Mouse (Mus musculus): ENCODE measurements at regions not wholly inside any gene's neighbourhood (a gene's known extent, or its start where the extent isn't known, plus 50 kb on each side); places are given as distances from the start of the nearest gene placed in this dataset.

GRCm38 (mm10) chr1:186458099-186458637, 247.6 kb downstream of the Tgfb2 start:
- H3K4me2 ChIP-seq (ENCODE audit: low read length), result no peak overlapping the region
- no peak overlapping the region for H3K27ac ChIP-seq (ENCODE audit: low read depth, low read length)
- 26% methylated on average over 2 of the region's 2 CpGs for WGBS
- no peaks in the 10 kb centered on the region for H3K9me3 ChIP-seq (ENCODE audit: control insufficient read depth, low read length)
- no peaks in the 10 kb centered on the region for H3K36me3 ChIP-seq (ENCODE audit: control insufficient read depth, insufficient read depth, low read length)
- H3K9ac ChIP-seq (ENCODE audit: low read depth, low read length), result no peak overlapping the region
- H3K4me1 ChIP-seq (ENCODE audit: control insufficient read depth, insufficient read depth, low read depth, low read length), result no peaks in the 10 kb centered on the region
- no peak for ATAC-seq
- no peak overlapping the region for H3K4me3 ChIP-seq (ENCODE audit: low read length)
- no peaks in the 10 kb centered on the region for H3K27me3 ChIP-seq (replicated peaks; ENCODE audit: control insufficient read depth, insufficient read depth, low read length)

GRCm38 (mm10) chr1:186457098-186457497, 248.7 kb downstream of the Tgfb2 start:
- no peaks in the 10 kb centered on the region for H3K9me3 ChIP-seq (ENCODE audit: control insufficient read depth, low read length)
- H3K27me3 ChIP-seq (replicated peaks; ENCODE audit: control insufficient read depth, insufficient read depth, low read length), result no peaks in the 10 kb centered on the region
- no peak overlapping the region for H3K9ac ChIP-seq (ENCODE audit: low read depth, low read length)
- H3K4me2 ChIP-seq (ENCODE audit: low read length), result no peak overlapping the region
- H3K4me3 ChIP-seq (ENCODE audit: low read length), result no peak overlapping the region
- no peak for ATAC-seq
- WGBS, result 80% methylated on average over 8 of the region's 8 CpGs
- H3K4me1 ChIP-seq (ENCODE audit: control insufficient read depth, insufficient read depth, low read depth, low read length), result no peaks in the 10 kb centered on the region
- no peak overlapping the region for H3K27ac ChIP-seq (ENCODE audit: low read depth, low read length)
- H3K36me3 ChIP-seq (ENCODE audit: control insufficient read depth, insufficient read depth, low read length), result no peaks in the 10 kb centered on the region

- H3K4me1 ChIP-seq (ENCODE audit: control insufficient read depth, insufficient read depth, low read depth, low read length), result no peaks in the 10 kb centered on the region
- no peak overlapping the region for H3K9ac ChIP-seq (ENCODE audit: low read depth, low read length)
- H3K9me3 ChIP-seq (ENCODE audit: control insufficient read depth, low read length), result no peaks in the 10 kb centered on the region
- 97% methylated on average over 3 of the region's 3 CpGs for WGBS
- no peak overlapping the region for H3K4me3 ChIP-seq (ENCODE audit: low read length)
- H3K27me3 ChIP-seq (replicated peaks; ENCODE audit: control insufficient read depth, insufficient read depth, low read length), result no peaks in the 10 kb centered on the region
- H3K27ac ChIP-seq (ENCODE audit: low read depth, low read length), result no peak overlapping the region
- H3K36me3 ChIP-seq (ENCODE audit: control insufficient read depth, insufficient read depth, low read length), result no peaks in the 10 kb centered on the region
- ATAC-seq, result no peak
- no peak overlapping the region for H3K4me2 ChIP-seq (ENCODE audit: low read length)
These were observed 249.7 kb downstream of the Tgfb2 start for GRCm38 (mm10) chr1:186456131-186456530.

GRCm38 (mm10) chr1:186455177-186455660, 250.6 kb downstream of the Tgfb2 start:
- H3K4me2 ChIP-seq (ENCODE audit: low read length), result no peak overlapping the region
- ATAC-seq, result no peak
- no peaks in the 10 kb centered on the region for H3K27me3 ChIP-seq (replicated peaks; ENCODE audit: control insufficient read depth, insufficient read depth, low read length)
- no peak overlapping the region for H3K9ac ChIP-seq (ENCODE audit: low read depth, low read length)
- H3K27ac ChIP-seq (ENCODE audit: low read depth, low read length), result no peak overlapping the region
- H3K9me3 ChIP-seq (ENCODE audit: control insufficient read depth, low read length), result no peaks in the 10 kb centered on the region
- no peaks in the 10 kb centered on the region for H3K36me3 ChIP-seq (ENCODE audit: control insufficient read depth, insufficient read depth, low read length)
- H3K4me3 ChIP-seq (ENCODE audit: low read length), result no peak overlapping the region
- WGBS, result 85% methylated on average over 7 of the region's 7 CpGs
- no peaks in the 10 kb centered on the region for H3K4me1 ChIP-seq (ENCODE audit: control insufficient read depth, insufficient read depth, low read depth, low read length)

GRCm38 (mm10) chr1:186454393-186455085, 251.2 kb downstream of the Tgfb2 start:
- H3K4me2 ChIP-seq (ENCODE audit: low read length), result no peak overlapping the region
- ATAC-seq, result no peak
- WGBS, result 61% methylated on average over 4 of the region's 4 CpGs
- H3K27me3 ChIP-seq (replicated peaks; ENCODE audit: control insufficient read depth, insufficient read depth, low read length), result no peaks in the 10 kb centered on the region
- H3K36me3 ChIP-seq (ENCODE audit: control insufficient read depth, insufficient read depth, low read length), result no peaks in the 10 kb centered on the region
- no peak overlapping the region for H3K9ac ChIP-seq (ENCODE audit: low read depth, low read length)
- H3K4me3 ChIP-seq (ENCODE audit: low read length), result no peak overlapping the region
- H3K27ac ChIP-seq (ENCODE audit: low read depth, low read length), result no peak overlapping the region
- no peaks in the 10 kb centered on the region for H3K4me1 ChIP-seq (ENCODE audit: control insufficient read depth, insufficient read depth, low read depth, low read length)
- no peaks in the 10 kb centered on the region for H3K9me3 ChIP-seq (ENCODE audit: control insufficient read depth, low read length)

- peaks cover 2% of the 10 kb centered on the region; the same call in 1 of the 2 replicates for H3K4me1 ChIP-seq (ENCODE audit: control insufficient read depth, insufficient read depth, low read depth, low read length)
- no peaks in the 10 kb centered on the region for H3K27me3 ChIP-seq (replicated peaks; ENCODE audit: control insufficient read depth, insufficient read depth, low read length)
- no peak overlapping the region for H3K27ac ChIP-seq (ENCODE audit: low read depth, low read length)
- H3K9ac ChIP-seq (ENCODE audit: low read depth, low read length), result no peak overlapping the region
- no peaks in the 10 kb centered on the region for H3K36me3 ChIP-seq (ENCODE audit: control insufficient read depth, insufficient read depth, low read length)
- no peak overlapping the region for H3K4me2 ChIP-seq (ENCODE audit: low read length)
- ATAC-seq, result peak; percentile 70
- H3K9me3 ChIP-seq (ENCODE audit: control insufficient read depth, low read length), result no peaks in the 10 kb centered on the region
- no peak overlapping the region for H3K4me3 ChIP-seq (ENCODE audit: low read length)
- WGBS, result 42% methylated on average over 16 of the region's 16 CpGs
These were observed 256.7 kb downstream of the Tgfb2 start for GRCm38 (mm10) chr1:186448841-186449650.

- no peak overlapping the region for H3K4me2 ChIP-seq (ENCODE audit: low read length)
- no peak for ATAC-seq
- no peaks in the 10 kb centered on the region for H3K9me3 ChIP-seq (ENCODE audit: control insufficient read depth, low read length)
- H3K9ac ChIP-seq (ENCODE audit: low read depth, low read length), result no peak overlapping the region
- 83% methylated on average over 1 of the region's 1 CpGs for WGBS
- H3K36me3 ChIP-seq (ENCODE audit: control insufficient read depth, insufficient read depth, low read length), result no peaks in the 10 kb centered on the region
- H3K4me3 ChIP-seq (ENCODE audit: low read length), result no peak overlapping the region
- H3K27me3 ChIP-seq (replicated peaks; ENCODE audit: control insufficient read depth, insufficient read depth, low read length), result no peaks in the 10 kb centered on the region
- H3K4me1 ChIP-seq (ENCODE audit: control insufficient read depth, insufficient read depth, low read depth, low read length), result peaks cover 2% of the 10 kb centered on the region; the same call in 1 of the 2 replicates
- H3K27ac ChIP-seq (ENCODE audit: low read depth, low read length), result no peak overlapping the region
These were observed 258.3 kb downstream of the Tgfb2 start for GRCm38 (mm10) chr1:186447521-186447920.

GRCm38 (mm10) chr1:186444701-186445131, 261.1 kb downstream of the Tgfb2 start:
- Histone ChIP-seq H3K4me3 (ENCODE audit: low read length) (no peak overlapping the region), H3K4me2 (ENCODE audit: low read length) (no peak overlapping the region), H3K27ac (ENCODE audit: low read depth, low read length) (no peak overlapping the region), H3K27me3 (replicated peaks; ENCODE audit: control insufficient read depth, insufficient read depth, low read length) (no peaks in the 10 kb centered on the region), H3K9ac (ENCODE audit: low read depth, low read length) (no peak overlapping the region), H3K9me3 (ENCODE audit: control insufficient read depth, low read length) (no peaks in the 10 kb centered on the region), H3K36me3 (ENCODE audit: control insufficient read depth, insufficient read depth, low read length) (no peaks in the 10 kb centered on the region), H3K4me1 (ENCODE audit: control insufficient read depth, insufficient read depth, low read depth, low read length) (peaks cover 2% of the 10 kb centered on the region; the same call in 1 of the 2 replicates)
- 79% methylated on average over 5 of the region's 5 CpGs for WGBS
- ATAC-seq, result no peak

- Histone ChIP-seq H3K27ac (ENCODE audit: low read depth, low read length) (no peak overlapping the region), H3K4me2 (ENCODE audit: low read length) (no peak overlapping the region), H3K9me3 (ENCODE audit: control insufficient read depth, low read length) (no peaks in the 10 kb centered on the region), H3K4me1 (ENCODE audit: control insufficient read depth, insufficient read depth, low read depth, low read length) (no peaks in the 10 kb centered on the region), H3K4me3 (ENCODE audit: low read length) (no peak overlapping the region), H3K9ac (ENCODE audit: low read depth, low read length) (no peak overlapping the region), H3K27me3 (replicated peaks; ENCODE audit: control insufficient read depth, insufficient read depth, low read length) (no peaks in the 10 kb centered on the region), H3K36me3 (ENCODE audit: control insufficient read depth, insufficient read depth, low read length) (no peaks in the 10 kb centered on the region)
- 71% methylated on average over 1 of the region's 1 CpGs for WGBS
- no peak for ATAC-seq
These were observed 263.6 kb downstream of the Tgfb2 start for GRCm38 (mm10) chr1:186442160-186442559.

All from hindbrain, embryonic 16.5 days (tissue).